Mouse (Mus musculus): Measurements from ENCODE around the gene Hmgn1.
"Not testable (repeated sequence)": the region's sequence is repeated elsewhere in the genome, so short reads cannot be mapped to it uniquely, and the experiment has no call there.

Gene Hmgn1

DNA sequence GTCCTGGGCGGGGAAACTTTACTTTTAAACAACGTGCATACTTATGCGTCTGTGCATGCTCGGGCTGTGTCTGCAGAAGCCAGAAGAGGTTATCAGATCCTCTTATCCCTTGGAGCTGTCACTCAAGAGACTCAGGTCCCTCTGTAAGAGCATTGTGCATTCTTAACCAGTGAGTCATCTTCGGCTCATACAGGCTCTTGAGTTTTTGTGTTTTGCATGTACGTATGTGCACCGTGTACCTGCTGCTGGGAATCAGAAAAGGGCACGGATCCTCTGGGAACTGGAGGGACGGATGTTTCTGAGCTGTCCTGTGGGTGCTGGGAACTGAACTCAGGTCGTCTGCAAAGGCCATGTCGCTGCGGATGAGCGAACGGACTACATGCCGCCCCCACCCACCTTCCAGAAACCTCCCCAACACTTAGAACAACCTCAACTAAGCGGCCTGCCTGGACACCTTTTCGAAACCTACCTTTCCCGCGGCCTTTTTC is 801 bp downstream of the Hmgn1 start:
- peak; percentile 54 for DNase-seq (ENCODE audit: low read depth, low spot score)

DNA sequence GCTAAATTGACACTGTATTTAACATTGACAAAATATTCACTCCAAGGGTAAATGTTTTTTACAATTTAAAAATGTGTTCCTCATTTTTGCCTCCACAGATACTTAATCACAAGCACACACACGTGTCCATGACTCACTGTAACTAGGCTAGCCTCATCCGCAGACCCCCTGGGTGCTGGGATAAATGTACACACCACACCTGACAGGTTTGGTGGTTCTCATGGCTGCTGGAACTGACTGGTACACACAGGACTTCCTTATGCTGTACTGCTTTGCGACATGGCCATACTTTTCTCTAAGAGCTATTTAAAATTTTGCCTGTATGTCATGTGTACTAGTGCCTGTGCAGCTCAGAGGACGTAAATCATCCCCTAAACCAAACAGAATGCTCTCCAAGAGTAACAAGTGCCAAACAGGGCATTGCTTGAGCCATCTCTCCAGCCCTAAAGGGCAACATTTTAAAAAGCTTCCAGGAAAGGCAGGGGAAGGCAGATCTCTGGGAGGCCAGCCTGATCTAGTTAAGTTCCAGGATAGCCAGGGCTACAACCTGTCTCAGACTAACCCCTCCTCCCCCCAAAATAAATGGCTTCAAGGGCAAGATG is 7.4 kb downstream of the Hmgn1 start:
- no peak for DNase-seq (ENCODE audit: low read depth, low spot score)

DNA sequence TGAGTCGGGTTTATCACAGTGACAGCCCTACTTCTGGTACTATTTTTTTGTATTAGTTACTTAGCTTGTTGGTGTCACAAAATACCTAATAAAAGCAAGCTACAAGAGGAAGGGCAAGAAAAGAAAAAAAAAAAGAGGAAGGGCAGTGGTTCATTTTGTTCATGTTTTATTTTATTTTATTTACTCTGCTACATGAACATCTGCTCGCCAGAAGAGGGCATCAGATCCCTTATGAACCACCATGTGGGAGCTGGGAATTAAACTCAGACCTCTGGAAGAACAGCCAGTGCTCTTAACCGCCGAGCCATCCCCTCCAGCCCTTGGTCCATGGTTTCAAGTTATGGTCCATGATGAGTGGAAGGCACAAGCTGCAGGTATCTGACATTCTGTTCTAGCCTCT is 12.8 kb downstream of the Hmgn1 start:
- DNase-seq (ENCODE audit: low read depth, low spot score) = no peak

DNA sequence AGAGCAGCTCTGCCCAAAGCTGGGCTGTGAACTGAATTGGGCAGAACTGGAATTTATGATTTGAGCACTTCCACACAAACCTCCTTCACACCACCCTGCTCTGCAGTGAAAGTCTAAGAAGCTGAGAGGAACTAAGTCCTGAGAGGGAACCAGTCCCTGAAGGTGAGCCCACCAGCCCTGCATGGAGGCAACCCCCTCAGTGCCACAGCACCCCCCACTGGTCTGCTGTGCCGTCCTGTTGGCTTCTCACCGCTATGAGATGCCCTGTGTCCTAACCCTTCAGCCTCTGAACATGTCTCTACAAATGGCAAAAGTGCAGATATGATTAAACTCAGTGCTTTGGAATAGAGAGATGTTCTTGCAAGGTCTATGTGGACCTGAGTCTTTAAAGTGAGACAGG is 14.8 kb downstream of the Hmgn1 start:
- no peak for DNase-seq (ENCODE audit: low read depth, low spot score)

DNA sequence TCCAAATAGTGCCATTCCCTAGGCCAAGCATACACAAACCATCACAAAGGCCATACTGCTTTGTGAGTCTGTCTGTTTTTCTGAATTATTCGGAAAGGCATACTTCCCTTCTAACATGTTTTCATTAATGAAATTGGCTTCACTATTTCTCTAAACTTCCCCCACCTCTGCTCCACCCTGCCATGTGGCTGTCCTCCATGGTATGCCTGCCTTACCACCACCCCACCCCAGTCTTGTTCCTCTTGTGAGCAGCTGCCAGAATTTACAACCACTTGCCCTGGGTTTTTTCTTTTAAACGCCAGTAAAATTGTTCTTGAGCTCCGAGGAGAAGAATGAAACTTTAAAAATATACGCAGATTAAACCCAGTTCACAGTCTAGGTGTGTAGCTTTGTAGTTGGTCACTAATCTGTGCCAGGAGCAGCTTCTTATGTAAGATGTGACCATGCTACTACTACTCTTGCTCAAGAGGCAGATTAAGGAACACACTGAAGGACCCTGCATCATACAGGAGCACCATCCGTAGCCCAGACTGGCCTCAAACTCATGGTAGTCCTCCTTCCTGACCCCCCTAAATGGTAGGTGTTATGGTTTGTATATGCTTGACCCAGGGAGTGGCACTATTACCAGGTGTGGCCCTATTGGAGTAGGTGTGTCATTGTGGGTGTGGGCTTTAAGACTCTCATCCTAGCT is 16.7 kb downstream of the Hmgn1 start:
- DNase-seq (ENCODE audit: low read depth, low spot score) = no peak

DNA sequence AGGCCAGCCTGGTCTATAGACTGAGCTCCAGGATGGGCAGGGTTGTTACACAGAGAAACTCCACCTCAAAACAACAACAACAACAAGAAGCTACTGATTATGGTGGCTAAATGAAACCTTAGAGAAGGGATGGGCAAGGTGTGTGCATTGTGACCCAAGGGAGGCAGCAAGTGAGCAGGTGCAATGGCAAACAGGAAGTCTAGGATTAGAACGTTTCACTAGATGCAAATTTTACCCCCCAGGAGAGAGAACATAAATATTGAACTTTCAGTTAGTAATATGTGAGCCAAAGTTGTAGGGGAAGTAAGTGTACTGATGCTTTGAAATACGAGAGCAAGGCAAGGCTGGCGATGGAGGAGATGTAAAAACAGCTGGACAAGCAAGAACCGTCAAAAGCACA is 17.9 kb downstream of the Hmgn1 start:
- no peak for DNase-seq (ENCODE audit: low read depth, low spot score)

DNA sequence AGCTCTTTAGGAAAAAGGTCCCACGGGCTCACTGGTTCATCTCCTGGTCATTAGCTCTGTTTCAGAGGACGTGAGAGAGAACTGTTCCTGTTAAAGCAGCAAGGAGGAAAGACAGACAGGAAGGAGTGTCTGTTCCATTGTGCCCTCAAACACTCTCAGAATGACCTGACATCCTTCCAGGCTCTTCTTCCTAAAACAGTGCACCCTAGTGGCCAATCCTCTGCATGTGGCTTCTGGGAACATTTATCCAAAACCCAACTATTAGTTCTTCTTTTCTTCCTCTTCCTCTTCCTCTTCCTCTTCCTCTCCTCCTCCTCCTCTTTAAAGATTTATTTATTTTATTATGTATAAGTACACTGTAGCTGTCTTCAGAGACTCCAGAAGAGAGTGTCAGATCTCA is 24.5 kb downstream of the Hmgn1 start:
- no peak for DNase-seq (ENCODE audit: low read depth, low spot score)

DNA sequence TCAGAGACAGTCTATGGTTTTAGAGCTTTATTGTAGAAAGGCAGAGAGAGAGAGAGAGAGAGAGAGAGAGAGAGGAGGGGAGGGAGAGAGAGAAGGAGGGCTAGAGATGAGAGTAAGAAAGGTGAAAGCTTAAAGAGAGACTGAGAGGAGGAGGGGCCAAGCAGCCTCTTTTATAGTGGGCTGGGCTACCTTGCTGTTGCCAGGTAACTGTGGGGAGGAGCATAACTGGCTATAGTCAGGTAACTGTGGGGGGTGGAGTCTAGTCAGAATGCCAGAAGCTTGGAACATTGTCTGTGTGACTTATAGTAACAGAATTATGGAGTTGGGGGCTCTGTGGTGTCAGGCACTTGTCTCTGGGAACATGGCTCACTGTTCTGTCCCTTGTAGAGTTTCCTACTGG is 29.7 kb downstream of the Hmgn1 start:
- DNase-seq (ENCODE audit: low read depth, low spot score) = not testable (repeated sequence)

DNA sequence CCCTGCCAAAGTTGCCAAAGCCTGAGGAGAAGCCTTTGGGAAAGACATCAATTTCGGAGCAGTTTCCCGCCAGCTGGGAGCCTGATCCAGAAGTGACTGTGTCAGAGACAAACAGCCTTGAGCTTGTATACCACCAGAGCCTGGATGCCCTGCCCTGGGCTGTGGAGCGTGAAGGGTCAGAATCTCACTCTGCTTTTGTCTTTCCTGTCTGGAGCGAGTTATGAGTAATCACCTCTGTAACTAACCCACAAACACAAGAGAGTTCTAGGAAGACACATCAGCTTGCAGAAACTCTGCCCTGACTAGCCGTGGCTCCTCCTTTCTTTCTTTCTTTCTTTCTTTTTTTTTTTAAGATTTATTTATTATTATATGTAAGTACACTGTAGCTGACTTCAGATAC is 31.6 kb downstream of the Hmgn1 start:
- no peak for DNase-seq (ENCODE audit: low read depth, low spot score)

DNA sequence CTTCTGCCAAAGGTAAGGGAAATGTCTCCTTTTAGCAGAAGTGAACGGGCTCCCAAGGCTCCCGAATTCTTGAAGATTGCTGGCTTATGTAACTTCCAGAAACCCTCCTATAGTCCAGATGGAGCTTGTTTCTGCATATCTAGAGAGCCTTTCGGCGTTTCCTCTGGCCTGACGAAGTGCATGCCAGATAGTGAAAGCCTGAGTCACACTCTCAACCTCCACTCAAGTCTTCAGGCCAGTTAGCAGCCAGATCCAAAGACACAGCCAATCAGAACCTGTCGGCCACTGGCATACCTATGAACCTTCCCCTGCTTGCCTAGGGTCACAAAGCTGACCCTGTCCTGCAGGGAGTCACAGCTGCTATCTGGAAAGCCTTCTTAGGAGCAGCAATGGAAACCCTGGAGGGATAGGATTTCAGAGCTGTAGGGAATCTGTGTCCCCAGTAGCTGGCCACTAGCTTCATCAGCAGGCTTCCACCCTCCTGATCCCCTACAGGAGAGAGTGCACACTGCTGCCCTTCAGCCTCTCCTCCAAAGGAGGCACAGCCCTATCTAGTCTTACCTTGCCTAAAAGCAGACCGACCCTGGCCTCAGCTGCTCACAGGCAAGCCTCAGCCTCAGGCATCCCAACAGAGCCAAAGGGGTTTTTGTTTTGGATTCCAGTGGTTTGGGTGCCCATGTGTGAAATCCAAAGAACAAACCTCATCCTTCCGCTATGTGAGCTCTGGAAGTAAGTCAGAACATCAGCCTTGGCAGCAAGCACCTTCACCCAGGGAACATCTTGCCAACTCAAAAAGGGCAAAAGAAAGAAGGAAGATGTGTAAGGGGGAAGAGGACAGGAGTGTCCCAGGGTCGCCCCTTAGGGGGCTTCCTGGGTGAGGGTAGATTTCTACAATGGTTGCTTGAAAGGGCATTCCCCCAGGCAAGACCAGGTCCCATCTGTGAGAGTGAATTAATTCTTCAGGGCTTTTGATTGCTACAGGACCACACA is 35.7 kb downstream of the Hmgn1 start:
- DNase-seq (ENCODE audit: low read depth, low spot score) = peak; percentile 14

DNA sequence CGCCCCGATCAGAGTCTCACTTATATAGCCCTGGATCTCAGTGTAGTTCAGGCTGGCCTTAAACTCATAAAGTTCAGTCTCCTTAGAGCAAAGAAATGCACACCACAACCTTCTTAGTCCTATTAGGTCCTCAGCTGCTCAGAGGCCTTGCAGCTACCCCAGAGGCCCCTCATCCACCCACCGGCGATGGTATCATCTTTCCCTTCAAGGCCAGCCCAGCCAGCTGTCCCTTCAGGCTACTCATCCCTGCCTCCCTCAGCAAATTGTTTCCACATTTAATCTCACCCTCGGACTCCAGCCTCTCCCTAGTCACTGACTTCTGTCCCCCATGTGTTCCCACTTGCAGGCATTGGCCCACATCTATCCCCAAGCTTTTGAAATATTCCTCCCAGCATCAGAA is 39.4 kb downstream of the Hmgn1 start:
- peak; percentile 24 for DNase-seq (ENCODE audit: low read depth, low spot score)

DNA sequence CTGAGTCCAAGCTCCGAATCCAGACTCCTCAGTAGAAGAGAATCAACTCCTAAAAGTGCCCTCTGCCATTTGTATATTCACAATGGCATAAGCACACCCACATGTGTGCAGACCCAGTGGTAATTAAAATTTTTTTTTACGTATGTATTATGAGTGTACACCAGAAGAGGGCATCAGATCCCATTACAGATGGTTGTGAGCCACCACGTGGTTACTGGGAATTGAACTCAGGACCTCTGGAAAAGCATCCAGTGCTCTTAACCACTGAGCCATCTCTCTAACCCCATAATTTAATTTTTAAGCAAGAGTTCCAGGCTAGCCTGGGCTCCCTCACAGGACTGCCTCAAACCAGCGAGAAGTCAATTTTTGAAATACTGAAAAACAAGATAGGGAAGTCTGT is 40.1 kb downstream of the Hmgn1 start:
- DNase-seq (ENCODE audit: low read depth, low spot score) = no peak

DNA sequence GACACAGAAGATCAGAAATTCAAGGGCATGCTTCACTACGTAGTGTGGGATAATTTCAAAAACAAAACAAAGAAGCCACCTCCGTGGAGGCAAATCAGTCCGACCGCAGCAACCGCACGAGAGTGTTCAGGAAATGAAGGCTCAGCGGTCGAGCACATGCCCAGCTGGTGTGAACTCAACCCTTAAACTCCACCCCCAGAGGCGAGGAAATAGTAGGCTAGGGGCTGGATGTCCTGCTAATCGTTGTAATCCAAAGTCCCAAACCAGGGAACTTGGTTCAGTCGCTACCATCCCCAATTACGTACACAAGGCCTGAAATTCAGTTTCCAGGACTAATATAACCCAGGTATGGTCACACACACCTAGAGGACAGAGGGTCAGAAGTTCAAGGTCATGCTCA is 40.5 kb downstream of the Hmgn1 start:
- no peak for DNase-seq (ENCODE audit: low read depth, low spot score)

DNA sequence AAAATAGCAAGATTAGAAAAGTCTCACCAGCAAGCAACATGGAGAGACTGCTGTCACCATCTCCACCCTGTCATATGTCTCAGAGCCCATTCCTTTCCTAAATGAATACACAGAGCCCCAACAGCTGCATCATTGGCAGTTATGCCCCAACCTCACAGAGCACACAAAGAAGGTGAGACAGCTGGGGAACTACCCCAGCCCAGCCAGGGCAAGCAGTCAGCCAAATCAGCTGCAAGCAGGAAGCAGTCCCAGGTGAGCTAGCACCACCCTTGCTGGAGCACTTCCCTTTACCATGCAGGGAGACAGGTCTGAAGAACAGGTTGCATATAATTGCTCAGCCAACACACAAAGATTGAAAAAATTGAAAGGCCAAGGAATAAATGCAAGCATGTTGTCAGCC is 41.9 kb downstream of the Hmgn1 start:
- DNase-seq (ENCODE audit: low read depth, low spot score) = no peak

DNA sequence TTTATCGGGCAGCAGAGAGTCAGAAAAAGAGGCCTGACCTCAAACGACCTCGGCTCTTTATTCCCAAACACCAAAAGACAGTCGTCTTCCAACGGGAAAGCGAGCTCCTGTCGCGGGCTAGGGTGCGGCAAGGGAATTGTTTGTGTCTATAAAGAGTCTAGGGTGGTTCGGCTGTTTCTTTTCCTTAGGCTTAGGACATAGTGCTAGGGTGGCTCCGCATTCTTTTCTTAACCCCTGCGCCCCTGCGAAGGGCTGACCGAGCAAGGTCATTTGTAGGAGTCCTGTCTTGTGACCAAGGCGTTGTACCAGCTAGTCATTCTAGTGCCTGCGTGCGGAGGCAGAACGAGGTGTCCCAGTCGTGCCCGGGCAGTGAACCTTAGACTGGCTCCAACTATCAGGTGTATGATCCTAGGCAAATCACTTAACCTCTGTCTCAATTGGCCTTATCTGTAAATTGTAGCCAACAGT is 44.3 kb downstream of the Hmgn1 start:
- no peak for DNase-seq (ENCODE audit: low read depth, low spot score)

DNA sequence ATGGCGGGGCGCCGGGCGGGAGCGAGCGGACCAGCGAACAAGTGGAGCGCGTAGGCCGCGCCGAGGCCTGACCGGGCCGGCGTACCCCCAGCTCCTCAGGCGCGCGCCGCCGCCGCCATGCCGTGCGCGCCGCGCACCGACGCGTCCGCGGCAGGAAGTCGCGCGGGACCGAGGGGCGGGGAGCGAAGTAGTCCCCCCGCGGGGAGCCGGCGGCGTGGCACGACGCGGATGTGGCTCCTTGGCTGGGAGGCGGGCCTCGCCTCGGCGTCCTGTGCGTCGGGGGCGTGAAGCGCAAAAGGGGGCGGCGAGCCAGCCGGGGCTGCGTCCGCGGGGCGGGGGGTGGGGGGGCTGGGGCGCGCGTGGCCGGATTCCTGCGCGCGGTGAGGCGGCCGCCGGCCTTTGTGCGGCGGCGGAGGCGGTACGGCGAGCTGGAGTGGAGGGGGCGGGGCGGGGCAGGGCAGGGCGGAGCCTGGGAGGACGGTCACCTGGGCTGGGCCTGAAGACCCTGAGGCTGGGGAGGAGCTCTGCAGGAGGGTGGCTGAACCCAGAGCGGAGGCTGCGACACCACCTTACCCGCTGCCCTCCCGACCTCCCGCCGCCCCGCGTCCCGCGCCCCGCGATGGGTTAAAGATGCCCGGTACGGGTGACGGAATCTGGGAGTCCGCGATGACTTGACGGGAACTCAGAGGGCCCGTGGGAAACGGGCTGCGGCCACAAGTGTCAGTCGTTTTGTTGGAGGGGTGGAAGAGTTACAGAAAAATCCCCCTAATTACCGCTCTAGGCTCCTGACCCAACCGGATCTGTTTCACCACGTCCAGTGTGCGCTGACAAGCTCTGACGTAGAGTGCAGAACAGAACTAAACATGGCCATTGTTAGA is 45.0 kb downstream of the Hmgn1 start, which contains the start of gene Brwd1:
Brwd1 (minus strand) TSS at position 226 of the 878 bp plus-strand sequence.
- DNase-seq (ENCODE audit: low read depth, low spot score) = peak; percentile 94

DNA sequence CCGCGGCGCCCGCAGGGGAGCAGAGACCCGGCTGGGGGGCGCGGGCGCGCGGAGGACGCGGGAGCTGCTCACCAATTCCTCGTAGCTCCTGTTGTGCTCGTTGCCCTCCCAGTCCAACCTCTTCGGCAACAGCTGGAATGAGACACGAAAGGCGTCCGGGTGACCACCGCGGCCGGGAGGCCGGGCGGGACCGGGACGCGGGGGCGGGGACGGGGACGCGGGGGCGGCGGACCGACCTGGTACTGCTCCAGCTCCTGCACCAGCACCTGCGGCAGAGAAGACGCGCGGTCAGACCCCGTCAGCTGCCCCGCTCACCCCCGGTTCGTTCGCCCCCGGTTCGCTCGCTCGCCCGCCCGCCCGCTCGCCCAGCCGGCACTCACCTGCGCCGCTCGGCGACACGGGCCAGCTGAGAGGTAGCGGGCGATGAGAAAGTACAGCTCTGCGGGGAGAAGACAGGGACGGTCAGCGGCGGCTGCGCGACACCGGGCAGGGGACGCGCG is 45.7 kb downstream of the Hmgn1 start:
- DNase-seq (ENCODE audit: low read depth, low spot score) = no peak

DNA sequence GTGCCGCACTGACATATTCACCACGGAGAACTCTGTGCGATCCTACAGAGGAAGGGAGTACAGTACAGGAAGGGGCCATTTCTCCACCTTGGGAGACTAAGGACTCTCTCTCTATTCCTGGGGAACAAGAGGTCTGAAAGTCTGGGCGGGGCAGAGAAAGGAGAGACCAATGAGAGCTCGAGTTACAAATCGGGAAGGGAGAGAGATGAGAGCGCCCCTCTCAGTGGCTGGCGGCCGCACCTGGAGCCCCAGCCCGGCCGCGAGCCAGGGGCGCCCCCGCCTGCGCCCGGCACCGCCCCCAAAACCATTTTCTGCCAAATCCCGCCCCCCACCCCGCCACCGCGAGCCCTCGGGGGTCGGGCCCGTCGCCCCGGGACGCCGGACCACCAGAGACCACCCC is 46.2 kb downstream of the Hmgn1 start:
- DNase-seq (ENCODE audit: low read depth, low spot score) = peak; percentile 91

DNA sequence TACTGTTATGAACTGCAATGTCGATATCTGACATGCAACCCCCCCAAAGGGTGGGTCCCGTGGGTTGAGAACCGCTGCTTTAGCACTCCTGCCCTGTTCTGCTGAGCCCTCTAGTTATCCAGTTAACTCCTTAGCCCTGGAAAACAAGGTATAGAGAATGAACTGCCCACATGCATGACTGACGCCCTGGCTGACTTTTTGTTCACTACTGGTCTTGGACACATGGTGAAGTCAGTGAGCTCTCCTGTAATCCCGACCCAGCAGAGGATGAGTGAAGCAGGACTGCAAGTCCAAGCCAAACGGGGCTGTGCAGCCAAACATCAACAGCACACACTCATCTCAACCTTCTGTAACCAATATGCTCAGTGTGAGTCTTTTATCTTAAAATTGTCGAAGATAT is 47.0 kb downstream of the Hmgn1 start:
- DNase-seq (ENCODE audit: low read depth, low spot score) = no peak

All from mesoderm, embryonic 11.5 days (tissue).